Mouse (Mus musculus): ENCODE measurements around the gene Plcb1.
"Not testable (repeated sequence)": the region's sequence is repeated elsewhere in the genome, so short reads cannot be mapped to it uniquely, and the experiment has no call there.

The Plcb1 gene

GRCm38 (mm10) chr2:135305736-135306471 is 520.0 kb downstream of the Plcb1 start:
- in situ Hi-C loops (cut with MboI, MseI), result no loop called here

- in situ Hi-C loops (cut with MboI, MseI), result no loop called here
Observed at GRCm38 (mm10) chr2:135306472-135306771, 520.6 kb downstream of the Plcb1 start.

GRCm38 (mm10) chr2:135307787-135308186 is 521.9 kb downstream of the Plcb1 start:
- in situ Hi-C loops (cut with MboI, MseI), result no loop called here

GRCm38 (mm10) chr2:135315980-135316379 is 530.1 kb downstream of the Plcb1 start:
- in situ Hi-C loops (cut with MboI, MseI), result no loop called here

GRCm38 (mm10) chr2:135318136-135318535 is 532.3 kb downstream of the Plcb1 start:
- in situ Hi-C loops (cut with MboI, MseI), result no loop called here

- in situ Hi-C loops (cut with MboI, MseI), result loop anchor here in 1 of 2 experiments (5.0 kb wide), 1 partner anchor 771 kb away; the partner anchor contains the start of gene Hao1
Observed at GRCm38 (mm10) chr2:135323276-135323954, 537.5 kb downstream of the Plcb1 start.

- in situ Hi-C loops (cut with MboI, MseI), result loop anchor here in 1 of 2 experiments (5.0 kb wide), 1 partner anchor 772 kb away; the partner anchor contains the start of gene Hao1
Observed at GRCm38 (mm10) chr2:135323955-135324302, 538.1 kb downstream of the Plcb1 start.

GRCm38 (mm10) chr2:135328756-135329155 is 542.9 kb downstream of the Plcb1 start:
- in situ Hi-C loops (cut with MboI, MseI), result loop anchor here in 1 of 2 experiments (5.0 kb wide), 1 partner anchor 646 kb away; no protein-coding TSS in a partner anchor

- in situ Hi-C loops (cut with MboI, MseI), result loop anchor here (5.0 kb wide), 3 partner anchors 648 to 778 kb away; partner anchors contain the start of gene Hao1 (in 1 of the 2)
Observed at GRCm38 (mm10) chr2:135329782-135330545, 544.1 kb downstream of the Plcb1 start.

- in situ Hi-C loops (cut with MboI, MseI), result loop anchor here in 1 of 2 experiments (5.0 kb wide), 2 partner anchors 655 to 780 kb away; partner anchors contain the start of gene Hao1
Observed at GRCm38 (mm10) chr2:135331868-135332267, 546.0 kb downstream of the Plcb1 start.

GRCm38 (mm10) chr2:135356311-135356710 is 570.4 kb downstream of the Plcb1 start:
- in situ Hi-C loops (cut with MboI, MseI), result loop anchor here in 1 of 2 experiments (10.0 kb wide), 1 partner anchor 588 kb away; no protein-coding TSS in a partner anchor

GRCm38 (mm10) chr2:135361798-135362197 is 575.9 kb downstream of the Plcb1 start:
- in situ Hi-C loops (cut with MboI, MseI), result loop anchor here in 1 of 2 experiments (5.0 kb wide), 1 partner anchor 591 kb away; no protein-coding TSS in a partner anchor

GRCm38 (mm10) chr2:135362948-135363347 is 577.1 kb downstream of the Plcb1 start:
- in situ Hi-C loops (cut with MboI, MseI), result loop anchor here in 1 of 2 experiments (5.0 kb wide), 1 partner anchor 589 kb away; no protein-coding TSS in a partner anchor

GRCm38 (mm10) chr2:135370259-135370835 is 584.5 kb downstream of the Plcb1 start:
- in situ Hi-C loops (cut with MboI, MseI), result no loop called here

- in situ Hi-C loops (cut with MboI, MseI), result not testable (repeated sequence)
Observed at GRCm38 (mm10) chr2:135380796-135381195, 594.9 kb downstream of the Plcb1 start.

- in situ Hi-C loops (cut with MboI, MseI), result no loop called here
Observed at GRCm38 (mm10) chr2:135381396-135381795, 595.5 kb downstream of the Plcb1 start.

- in situ Hi-C loops (cut with MboI, MseI), result no loop called here
Observed at GRCm38 (mm10) chr2:135387990-135388389, 602.1 kb downstream of the Plcb1 start.

- in situ Hi-C loops (cut with MboI, MseI), result loop anchor here in 1 of 2 experiments (10.0 kb wide), 1 partner anchor 1720 kb away; no protein-coding TSS in a partner anchor
Observed at GRCm38 (mm10) chr2:135394698-135395097, 608.8 kb downstream of the Plcb1 start.

GRCm38 (mm10) chr2:135396375-135396774 is 610.5 kb downstream of the Plcb1 start:
- in situ Hi-C loops (cut with MboI, MseI), result loop anchor here in 1 of 2 experiments (10.0 kb wide), 1 partner anchor 1722 kb away; no protein-coding TSS in a partner anchor

GRCm38 (mm10) chr2:135397970-135398369 is 612.1 kb downstream of the Plcb1 start:
- in situ Hi-C loops (cut with MboI, MseI), result loop anchor here in 1 of 2 experiments (10.0 kb wide), 1 partner anchor 1723 kb away; no protein-coding TSS in a partner anchor

- in situ Hi-C loops (cut with MboI, MseI), result loop anchor here in 1 of 2 experiments (10.0 kb wide), 1 partner anchor 1725 kb away; no protein-coding TSS in a partner anchor
Observed at GRCm38 (mm10) chr2:135399760-135400159, 613.9 kb downstream of the Plcb1 start.

Measured in T-helper 17 cell (primary cell).